Mouse (Mus musculus): Measurements from ENCODE around the gene Art5. TPM values are rescaled to one million over a fixed set of nuclear protein-coding genes. Genes with fewer than 3 reads are reported as not detected.
A peak's percentile ranks its signal among the peaks of the same experiment; 100 is the strongest.

The Art5 gene
- total RNA-seq, 1 experiment = 2.6 TPM

DNA sequence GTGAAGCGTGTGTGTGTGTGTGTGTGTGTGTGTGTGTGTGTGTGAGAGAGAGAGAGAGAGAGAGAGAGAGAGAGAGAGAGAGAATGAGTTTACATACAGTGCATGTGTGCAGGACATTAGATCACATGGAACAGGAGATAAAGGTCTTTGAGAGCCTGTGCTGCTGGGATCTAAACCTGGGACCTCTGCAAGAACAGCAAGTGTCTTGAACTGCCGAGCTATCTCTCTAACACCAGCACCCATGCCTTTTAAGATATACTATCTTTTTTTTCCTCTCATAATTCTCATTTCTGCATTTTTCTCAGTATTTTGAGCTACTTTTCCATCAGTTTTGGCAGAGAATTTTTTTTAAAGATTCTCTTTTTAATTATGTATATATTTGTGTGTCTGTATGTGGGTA, 5.7 kb downstream of the Art5 start:
- H3K9ac ChIP-seq (ENCODE audit: insufficient read depth, low read depth, low read length, poor library complexity, severe bottlenecking) = no peak overlapping the region
- DNase-seq (ENCODE audit: low read depth, low spot score) = no peak
- no peaks in the 10 kb centered on the region for H3K9me3 ChIP-seq (ENCODE audit: control insufficient read depth, insufficient read depth, low read depth, low read length)
- no peak overlapping the region for H3K4me3 ChIP-seq (ENCODE audit: insufficient read depth in 1 of 2, low read depth in 1 of 2, low read length in 2 of 2, poor library complexity in 1 of 2, severe bottlenecking in 1 of 2)
- no peak overlapping the region for H3K27ac ChIP-seq (ENCODE audit: insufficient read depth, low read depth, low read length, poor library complexity, severe bottlenecking)
- peaks cover 15 to 25% of the 10 kb centered on the region in 2 experiments for H3K4me1 ChIP-seq (ENCODE audit: control insufficient read depth in 2 of 2, insufficient read depth in 2 of 2, low read length in 2 of 2, poor library complexity in 1 of 2)
- no peak for TF ChIP-seq CHD2 (IDR thresholded peaks at IDR 0.05; ENCODE audit: low read depth, low read length)
- no peak for TF ChIP-seq HCFC1 (IDR thresholded peaks at IDR 0.05; ENCODE audit: borderline replicate concordance, insufficient read depth, low read length)
- no peak for TF ChIP-seq MAFK (IDR thresholded peaks at IDR 0.05; ENCODE audit: insufficient read depth, low read depth, low read length)
- no peak for TF ChIP-seq ZNF384 (IDR thresholded peaks at IDR 0.05; ENCODE audit: low read depth, low read length)
- TF ChIP-seq ZC3H11A (IDR thresholded peaks at IDR 0.05; ENCODE audit: borderline replicate concordance, low read depth, low read length) = no peak
- in situ Hi-C loops (cut with MboI; ENCODE audit: low sequenced_read_pairs in 2 of 2, unreplicated experiment in 2 of 2) = no loop called here
- no peaks in the 10 kb centered on the region for H3K36me3 ChIP-seq (ENCODE audit: control insufficient read depth, insufficient read depth, low read length, poor library complexity, severe bottlenecking)

DNA sequence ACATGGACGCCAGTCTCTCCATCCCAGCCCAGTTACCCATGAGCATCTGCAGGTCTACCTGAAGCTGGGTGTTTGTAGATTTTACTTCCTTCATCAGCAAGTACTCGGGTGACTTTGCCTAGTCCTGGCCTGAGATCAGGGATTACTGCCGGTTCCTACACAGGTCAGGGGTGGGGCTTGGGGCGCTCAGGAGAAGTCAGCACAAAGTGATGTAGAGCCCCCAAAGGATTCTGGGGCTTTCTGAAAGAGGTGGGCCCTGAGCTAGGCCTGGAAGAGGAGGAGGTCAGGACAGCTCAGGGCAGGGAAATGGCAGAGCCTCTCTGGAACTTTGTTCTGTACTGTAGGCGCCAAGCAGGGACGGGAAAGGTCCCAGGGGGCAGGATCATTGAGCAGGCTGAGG, 6.6 kb downstream of the Art5 start:
- Histone ChIP-seq H3K4me3 (ENCODE audit: insufficient read depth in 1 of 2, low read depth in 1 of 2, low read length in 2 of 2, poor library complexity in 1 of 2, severe bottlenecking in 1 of 2) (peak overlapping the region; percentile 42 to 52), H3K27ac (ENCODE audit: insufficient read depth, low read depth, low read length, poor library complexity, severe bottlenecking) (no peak overlapping the region), H3K36me3 (ENCODE audit: control insufficient read depth, insufficient read depth, low read length, poor library complexity, severe bottlenecking) (no peaks in the 10 kb centered on the region), H3K9me3 (ENCODE audit: control insufficient read depth, insufficient read depth, low read depth, low read length) (no peaks in the 10 kb centered on the region), H3K4me1 (ENCODE audit: control insufficient read depth in 2 of 2, insufficient read depth in 2 of 2, low read length in 2 of 2, poor library complexity in 1 of 2) (peaks cover 15 to 25% of the 10 kb centered on the region in 2 experiments), H3K9ac (ENCODE audit: insufficient read depth, low read depth, low read length, poor library complexity, severe bottlenecking) (peak overlapping the region; percentile 72)
- no peak for DNase-seq (ENCODE audit: low read depth, low spot score)
- in situ Hi-C loops (cut with MboI; ENCODE audit: low sequenced_read_pairs in 2 of 2, unreplicated experiment in 2 of 2) = no loop called here
- TF ChIP-seq ZC3H11A (IDR thresholded peaks at IDR 0.05; ENCODE audit: borderline replicate concordance, low read depth, low read length) = no peak
- no peak for TF ChIP-seq ZNF384 (IDR thresholded peaks at IDR 0.05; ENCODE audit: low read depth, low read length)
- no peak for TF ChIP-seq CHD2 (IDR thresholded peaks at IDR 0.05; ENCODE audit: low read depth, low read length)
- no peak for TF ChIP-seq MAFK (IDR thresholded peaks at IDR 0.05; ENCODE audit: insufficient read depth, low read depth, low read length)
- no peak for TF ChIP-seq HCFC1 (IDR thresholded peaks at IDR 0.05; ENCODE audit: borderline replicate concordance, insufficient read depth, low read length)

DNA sequence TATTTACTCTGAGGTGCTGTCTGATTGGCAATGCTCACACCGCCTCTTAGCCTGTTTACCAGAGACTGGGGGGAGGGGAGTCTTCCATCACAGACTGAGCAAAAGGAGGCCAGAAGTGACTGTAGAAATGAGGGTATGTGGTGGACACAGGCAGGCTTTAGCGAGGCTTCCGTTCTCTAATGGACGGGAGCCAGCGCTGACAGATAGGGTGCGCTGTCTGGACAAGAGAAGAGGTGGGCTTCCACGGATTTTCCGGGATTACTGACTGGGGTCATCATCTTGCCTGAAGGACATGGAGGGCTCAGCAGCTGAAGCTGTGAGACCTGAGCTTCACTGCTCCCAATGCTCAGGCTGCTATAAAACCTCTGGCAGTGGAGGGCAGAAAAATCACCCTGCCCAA, 7.0 kb downstream of the Art5 start:
- TF ChIP-seq ZNF384 (IDR thresholded peaks at IDR 0.05; ENCODE audit: low read depth, low read length) = no peak
- TF ChIP-seq MAFK (IDR thresholded peaks at IDR 0.05; ENCODE audit: insufficient read depth, low read depth, low read length) = no peak
- TF ChIP-seq ZC3H11A (IDR thresholded peaks at IDR 0.05; ENCODE audit: borderline replicate concordance, low read depth, low read length) = no peak
- no peak for TF ChIP-seq CHD2 (IDR thresholded peaks at IDR 0.05; ENCODE audit: low read depth, low read length)
- no peak for TF ChIP-seq HCFC1 (IDR thresholded peaks at IDR 0.05; ENCODE audit: borderline replicate concordance, insufficient read depth, low read length)
- Histone ChIP-seq H3K4me3 (ENCODE audit: insufficient read depth in 1 of 2, low read depth in 1 of 2, low read length in 2 of 2, poor library complexity in 1 of 2, severe bottlenecking in 1 of 2) (peak overlapping the region; percentile 27 to 52), H3K36me3 (ENCODE audit: control insufficient read depth, insufficient read depth, low read length, poor library complexity, severe bottlenecking) (no peaks in the 10 kb centered on the region), H3K9me3 (ENCODE audit: control insufficient read depth, insufficient read depth, low read depth, low read length) (no peaks in the 10 kb centered on the region), H3K9ac (ENCODE audit: insufficient read depth, low read depth, low read length, poor library complexity, severe bottlenecking) (peak overlapping the region; percentile 19; the same call in 1 of the 2 replicates), H3K27ac (ENCODE audit: insufficient read depth, low read depth, low read length, poor library complexity, severe bottlenecking) (no peak overlapping the region), H3K4me1 (ENCODE audit: control insufficient read depth in 2 of 2, insufficient read depth in 2 of 2, low read length in 2 of 2, poor library complexity in 1 of 2) (peaks cover 15 to 25% of the 10 kb centered on the region in 2 experiments)
- in situ Hi-C loops (cut with MboI; ENCODE audit: low sequenced_read_pairs in 2 of 2, unreplicated experiment in 2 of 2) = no loop called here
- DNase-seq (ENCODE audit: low read depth, low spot score) = no peak

DNA sequence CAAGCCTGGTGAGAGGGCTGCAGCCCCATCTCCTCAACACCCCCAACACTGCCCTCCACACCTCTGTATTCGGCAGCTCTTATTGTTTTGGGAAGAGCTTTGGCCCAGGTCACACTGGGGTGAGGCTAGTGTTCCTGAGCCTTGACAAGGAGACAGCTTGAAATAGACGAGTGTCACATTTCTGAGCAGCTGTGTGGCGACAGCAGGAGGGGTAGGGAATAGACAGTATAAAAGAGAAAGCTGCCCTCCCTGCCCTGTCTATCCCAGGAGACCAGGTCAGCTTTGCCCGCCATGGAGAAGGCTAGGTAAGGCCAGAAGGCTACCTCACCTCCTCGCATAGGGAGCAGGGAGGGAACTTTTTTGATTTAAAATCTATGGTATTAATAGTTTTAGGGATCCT, 7.8 kb downstream of the Art5 start, which contains the start of gene Art1:
TSS of gene Art1 (plus strand) at position 257 of the 400 bp plus-strand sequence.
- in situ Hi-C loops (cut with MboI; ENCODE audit: low sequenced_read_pairs in 2 of 2, unreplicated experiment in 2 of 2) = no loop called here
- Histone ChIP-seq H3K4me3 (ENCODE audit: insufficient read depth in 1 of 2, low read depth in 1 of 2, low read length in 2 of 2, poor library complexity in 1 of 2, severe bottlenecking in 1 of 2) (peak within 1 kb of the TSS; percentile 27 to 55), H3K36me3 (ENCODE audit: control insufficient read depth, insufficient read depth, low read length, poor library complexity, severe bottlenecking) (no peaks in the 10 kb centered on the region), H3K9me3 (ENCODE audit: control insufficient read depth, insufficient read depth, low read depth, low read length) (no peaks in the 10 kb centered on the region), H3K4me1 (ENCODE audit: control insufficient read depth in 2 of 2, insufficient read depth in 2 of 2, low read length in 2 of 2, poor library complexity in 1 of 2) (peaks cover 15 to 25% of the 10 kb centered on the region in 2 experiments), H3K27ac (ENCODE audit: insufficient read depth, low read depth, low read length, poor library complexity, severe bottlenecking) (peak within 1 kb of the TSS; percentile 29; the same call in 1 of the 2 replicates), H3K9ac (ENCODE audit: insufficient read depth, low read depth, low read length, poor library complexity, severe bottlenecking) (peak within 1 kb of the TSS; percentile 19; the same call in 1 of the 2 replicates)
- TF ChIP-seq ZNF384 (IDR thresholded peaks at IDR 0.05; ENCODE audit: low read depth, low read length) (no peak), MAFK (IDR thresholded peaks at IDR 0.05; ENCODE audit: insufficient read depth, low read depth, low read length) (no peak), ZC3H11A (IDR thresholded peaks at IDR 0.05; ENCODE audit: borderline replicate concordance, low read depth, low read length) (no peak), CHD2 (IDR thresholded peaks at IDR 0.05; ENCODE audit: low read depth, low read length) (no peak), HCFC1 (IDR thresholded peaks at IDR 0.05; ENCODE audit: borderline replicate concordance, insufficient read depth, low read length) (no peak)
- no peak for DNase-seq (ENCODE audit: low read depth, low spot score)

All from ES-E14 (cell line).